Mouse (Mus musculus) small intestine, adult 2 months (tissue): ENCODE measurements around the gene Tmem131. TPM values are rescaled to one million over a fixed set of nuclear protein-coding genes. Genes with fewer than 3 reads are reported as not detected.

ENCODE experiments used
- H3K27ac ChIP-seq: fragments of 200-500 bp; 2 replicates; pipeline ENCODE4 v1.5.1; 2012; ENCODE audit warnings: low read depth, low read length, control low read depth, inconsistent platforms; ENCODE audit not compliant: insufficient read depth
- H3K27me3 ChIP-seq: fragments of 200-500 bp; 2 replicates; pipeline ENCODE4 v1.6.1; 2012; ENCODE audit warnings: mild to moderate bottlenecking, moderate library complexity, low read length, inconsistent platforms; ENCODE audit not compliant: control insufficient read depth, insufficient read depth
- H3K36me3 ChIP-seq: fragments of 200-500 bp; 2 replicates; pipeline ENCODE4 v1.6.1; 2012; ENCODE audit warnings: mild to moderate bottlenecking, low read length, control low read depth, inconsistent platforms; ENCODE audit not compliant: control insufficient read depth, insufficient read depth
- H3K4me1 ChIP-seq: fragments of 200-500 bp; 2 replicates; pipeline ENCODE4 v1.6.1; 2012; ENCODE audit warnings: low read length, inconsistent platforms, mixed read lengths; ENCODE audit not compliant: control insufficient read depth, insufficient read depth, insufficient read length
- H3K4me3 ChIP-seq: fragments of 200-500 bp; 2 replicates; pipeline ENCODE4 v1.5.1; 2012; ENCODE audit warnings: low read depth, mild to moderate bottlenecking, control low read depth, inconsistent platforms, low read length, moderate library complexity
- CTCF ChIP-seq: fragments of 200-500 bp; IDR thresholded peaks from 2 replicates; pipeline ENCODE4 v1.5.1; 2012; ENCODE audit warnings: low read depth, mild to moderate bottlenecking, control low read depth, inconsistent platforms, low read length, moderate library complexity, mixed read lengths; ENCODE audit not compliant: insufficient replicate concordance, insufficient read length; ENCODE audit errors: extremely low read depth
- POLR2A ChIP-seq: fragments of 200-500 bp; IDR thresholded peaks from 2 replicates; pipeline ENCODE4 v1.6.1; 2012; ENCODE audit warnings: low read depth, mild to moderate bottlenecking, control low read depth, inconsistent platforms, low read length, moderate library complexity
- whole genome bisulfite sequencing: fragments of 180-500 bp; shearing (Covaris S2); methylation state at CpG from one replicate; pipeline ENCODE4 v1.1.7; 2018; 5-methylcytosine and 5-hydroxymethylcytosine counted together
- polyA plus RNA-seq: library from polyadenylated mRNA; depleted of rRNA; stranded (reverse); fragments of >200 nt; gene quantifications from 2 replicates; pipeline ENCODE4 v1.2.3, GENCODE M21; 2012

Gene Tmem131
- polyA plus RNA-seq, 1 experiment: 39.6 TPM

GRCm38 (mm10) chr1:36879154-36879553, 64.3 kb downstream of the Tmem131 start:
- 6% methylated on average over 1 of the region's 1 CpGs for WGBS
- H3K4me1 ChIP-seq: peaks cover 3% of the 10 kb centered on the region; the same call in 1 of the 2 replicates
- peaks cover 16% of the 10 kb centered on the region; the same call in 1 of the 2 replicates for H3K36me3 ChIP-seq
- no peaks in the 10 kb centered on the region for H3K27me3 ChIP-seq
- H3K4me3 ChIP-seq: no peak overlapping the region
- no peak for TF ChIP-seq CTCF
- TF ChIP-seq POLR2A: no peak
- H3K27ac ChIP-seq: no peak overlapping the region

GRCm38 (mm10) chr1:36877126-36877525, 66.3 kb downstream of the Tmem131 start:
- Histone ChIP-seq H3K27ac (no peak overlapping the region), H3K4me1 (peaks cover 3% of the 10 kb centered on the region; the same call in 1 of the 2 replicates), H3K27me3 (no peaks in the 10 kb centered on the region), H3K4me3 (no peak overlapping the region), H3K36me3 (peaks cover 19% of the 10 kb centered on the region; the same call in 1 of the 2 replicates)
- WGBS: 24% methylated on average over 1 of the region's 1 CpGs
- TF ChIP-seq POLR2A (no peak), CTCF (no peak)

- TF ChIP-seq POLR2A: no peak
- no peak for TF ChIP-seq CTCF
- Histone ChIP-seq H3K27ac (no peak overlapping the region), H3K36me3 (peaks cover 9% of the 10 kb centered on the region; the same call in 1 of the 2 replicates), H3K4me3 (no peak overlapping the region), H3K4me1 (peaks cover 3% of the 10 kb centered on the region; the same call in 1 of the 2 replicates), H3K27me3 (no peaks in the 10 kb centered on the region)
- WGBS: 73% methylated on average over 8 of the region's 8 CpGs
Observed at GRCm38 (mm10) chr1:36874874-36875561, 68.4 kb downstream of the Tmem131 start.

- no peaks in the 10 kb centered on the region for H3K27me3 ChIP-seq
- peaks cover 19% of the 10 kb centered on the region for H3K36me3 ChIP-seq
- TF ChIP-seq POLR2A (no peak), CTCF (no peak)
- 13% methylated on average over 4 of the region's 4 CpGs for WGBS
- no peak overlapping the region for H3K27ac ChIP-seq
- no peak overlapping the region for H3K4me3 ChIP-seq
- H3K4me1 ChIP-seq: peaks cover 3% of the 10 kb centered on the region; the same call in 1 of the 2 replicates
Observed at GRCm38 (mm10) chr1:36871238-36871637, 72.2 kb downstream of the Tmem131 start.

- peaks cover 19% of the 10 kb centered on the region for H3K36me3 ChIP-seq
- H3K4me1 ChIP-seq: peaks cover 3% of the 10 kb centered on the region; the same call in 1 of the 2 replicates
- H3K4me3 ChIP-seq: no peak overlapping the region
- 22% methylated on average over 1 of the region's 1 CpGs for WGBS
- H3K27ac ChIP-seq: no peak overlapping the region
- H3K27me3 ChIP-seq: no peaks in the 10 kb centered on the region
- TF ChIP-seq POLR2A: no peak
- TF ChIP-seq CTCF: no peak
Observed at GRCm38 (mm10) chr1:36870518-36870917, 72.9 kb downstream of the Tmem131 start.

- Histone ChIP-seq H3K27ac (no peak overlapping the region), H3K4me3 (no peak overlapping the region), H3K4me1 (peaks cover 4% of the 10 kb centered on the region; the same call in 1 of the 2 replicates), H3K36me3 (peaks cover 14% of the 10 kb centered on the region), H3K27me3 (no peaks in the 10 kb centered on the region)
- no peak for TF ChIP-seq POLR2A
- TF ChIP-seq CTCF: no peak
- 57% methylated on average over 3 of the region's 3 CpGs for WGBS
Observed at GRCm38 (mm10) chr1:36864757-36865156, 78.7 kb downstream of the Tmem131 start.

GRCm38 (mm10) chr1:36861775-36862174, 81.7 kb downstream of the Tmem131 start:
- peaks cover 2% of the 10 kb centered on the region; the same call in 1 of the 2 replicates for H3K36me3 ChIP-seq
- H3K4me1 ChIP-seq: peaks cover 4% of the 10 kb centered on the region; the same call in 1 of the 2 replicates
- no peak overlapping the region for H3K4me3 ChIP-seq
- H3K27ac ChIP-seq: no peak overlapping the region
- 64% methylated on average over 2 of the region's 2 CpGs for WGBS
- no peaks in the 10 kb centered on the region for H3K27me3 ChIP-seq
- TF ChIP-seq POLR2A: no peak
- TF ChIP-seq CTCF: no peak
